Mouse (Mus musculus) c-Kit-positive CD71-positive TER-119-positive erythroid progenitor cells, embryonic 14.5 days (primary cell): ENCODE data around the gene Zfp362.

Source experiments
- DNase-seq: peaks from one replicate; pipeline ENCODE4 v3.0.0-alpha.2; 2013; ENCODE audit warnings: low spot score

Gene Zfp362

GRCm38 (mm10) chr4:128760029-128760428 lies 45.8 kb downstream of the Zfp362 start:
- DNase-seq = peak; percentile 71

- no peak for DNase-seq
Measured at GRCm38 (mm10) chr4:128759214-128759613, 46.6 kb downstream of the Zfp362 start.

- DNase-seq = no peak
Measured at GRCm38 (mm10) chr4:128755900-128756299, 49.9 kb downstream of the Zfp362 start.

- DNase-seq = no peak
Measured at GRCm38 (mm10) chr4:128755064-128755463, 50.8 kb downstream of the Zfp362 start, which contains the start of gene A3galt2. Gene A3galt2, plus strand, starts transcription at chr4:128755364.

- no peak for DNase-seq
Measured at GRCm38 (mm10) chr4:128753571-128753970, 52.3 kb downstream of the Zfp362 start.

- DNase-seq = no peak
Measured at GRCm38 (mm10) chr4:128752031-128752757, 53.7 kb downstream of the Zfp362 start.

GRCm38 (mm10) chr4:128751006-128751405 lies 54.8 kb downstream of the Zfp362 start:
- no peak for DNase-seq

- no peak for DNase-seq
Measured at GRCm38 (mm10) chr4:128748309-128748708, 57.5 kb downstream of the Zfp362 start.

- no peak for DNase-seq
Measured at GRCm38 (mm10) chr4:128747614-128748270, 58.1 kb downstream of the Zfp362 start.

GRCm38 (mm10) chr4:128745160-128745559 lies 60.7 kb downstream of the Zfp362 start:
- no peak for DNase-seq

GRCm38 (mm10) chr4:128743031-128743626 lies 62.7 kb downstream of the Zfp362 start:
- DNase-seq = no peak

GRCm38 (mm10) chr4:128742379-128742970 lies 63.4 kb downstream of the Zfp362 start:
- DNase-seq = no peak

GRCm38 (mm10) chr4:128741906-128742305 lies 63.9 kb downstream of the Zfp362 start:
- DNase-seq = no peak

- no peak for DNase-seq
Measured at GRCm38 (mm10) chr4:128740878-128741277, 65.0 kb downstream of the Zfp362 start.

- no peak for DNase-seq
Measured at GRCm38 (mm10) chr4:128737825-128738610, 67.8 kb downstream of the Zfp362 start.

GRCm38 (mm10) chr4:128737137-128737589 lies 68.7 kb downstream of the Zfp362 start:
- no peak for DNase-seq

- DNase-seq = no peak
Measured at GRCm38 (mm10) chr4:128734721-128735671, 70.8 kb downstream of the Zfp362 start.

- no peak for DNase-seq
Measured at GRCm38 (mm10) chr4:128734217-128734616, 71.6 kb downstream of the Zfp362 start.

- DNase-seq = no peak
Measured at GRCm38 (mm10) chr4:128733496-128733895, 72.3 kb downstream of the Zfp362 start.

- no peak for DNase-seq
Measured at GRCm38 (mm10) chr4:128732794-128733193, 73.1 kb downstream of the Zfp362 start.

- DNase-seq = no peak
Measured at GRCm38 (mm10) chr4:128730271-128730670, 75.6 kb downstream of the Zfp362 start.
